Mouse (Mus musculus) CH12.LX (cell line): Measurements from ENCODE around the gene Creg1. TPM values are rescaled to one million over a fixed set of nuclear protein-coding genes. Genes with fewer than 3 reads are reported as not detected.

Experiments used
- DNase-seq: peaks from one replicate; pipeline ENCODE4 v3.0.0-alpha.2; 2013; ENCODE audit errors: extremely low read depth
- H3K27ac ChIP-seq: 2 replicates; pipeline ENCODE4 v1.5.1; 2012; ENCODE audit warnings: low read depth, mild to moderate bottlenecking, control low read depth, moderate library complexity; ENCODE audit not compliant: insufficient read depth
- H3K27me3 ChIP-seq: replicated peaks from 2 replicates; pipeline ENCODE3; 2012; ENCODE audit warnings: inconsistent platforms
- H3K36me3 ChIP-seq, 2 experiments: replicated peaks in 1 of 2; 2 replicates each; pipeline versions ENCODE3 to v1.6.1; 2012; ENCODE audit warnings: inconsistent platforms in 1 of 2, low read length in 1 of 2, mild to moderate bottlenecking in 1 of 2, mixed read lengths in 1 of 2, moderate library complexity in 1 of 2; ENCODE audit not compliant: control insufficient read depth in 1 of 2, insufficient read depth in 1 of 2
- H3K4me1 ChIP-seq, 2 experiments: 2 replicates each; pipeline ENCODE4 v1.6.1; 2012; ENCODE audit warnings: inconsistent platforms in 1 of 2, moderate library complexity in 1 of 2; ENCODE audit not compliant: insufficient read depth in 2 of 2, control insufficient read depth in 1 of 2
- H3K4me2 ChIP-seq: 2 replicates; pipeline ENCODE4 v1.6.1; 2012; ENCODE audit warnings: low read depth, mild to moderate bottlenecking, control low read depth; ENCODE audit not compliant: poor library complexity, insufficient read depth, severe bottlenecking
- H3K4me3 ChIP-seq, 3 experiments: fragments of 150-350 bp in 1 of 3; sonication (generic) in 1 of 3; replicated peaks in 1 of 3; 2 replicates each; pipeline versions ENCODE3 to v1.5.1; 2011 to 2012; ENCODE audit warnings: low read depth in 2 of 3, low read length in 2 of 3, mild to moderate bottlenecking in 2 of 3, moderate library complexity in 2 of 3, control low read depth in 1 of 3, improper control_type of control experiment in 1 of 3, inconsistent platforms in 1 of 3, mixed read lengths in 1 of 3; ENCODE audit not compliant: poor library complexity in 1 of 3
- H3K79me2 ChIP-seq: replicated peaks from 2 replicates; pipeline ENCODE4 v1.6.1; 2012; ENCODE audit warnings: mild to moderate bottlenecking, moderate library complexity; ENCODE audit not compliant: control insufficient read depth, poor library complexity, insufficient read depth, severe bottlenecking; ENCODE audit errors: extremely low read depth
- H3K9ac ChIP-seq: 2 replicates; pipeline ENCODE4 v1.6.1; 2012; ENCODE audit warnings: low read depth, mild to moderate bottlenecking, control low read depth, moderate library complexity; ENCODE audit not compliant: insufficient read depth
- H3K9me3 ChIP-seq: replicated peaks from 2 replicates; pipeline ENCODE3; 2012; ENCODE audit warnings: low read length, inconsistent platforms, mixed read lengths
- CHD2 ChIP-seq: IDR thresholded peaks from 2 replicates; pipeline ENCODE4 v1.6.1; 2011; ENCODE audit warnings: low read length, improper control_type of control experiment
- CTCF ChIP-seq, 2 experiments: IDR thresholded peaks in 1 of 2; conservative IDR thresholded peaks in 1 of 2; 2 replicates each; pipeline ENCODE4 v1.5.1; 2011 to 2012; ENCODE audit warnings: low read depth in 2 of 2, low read length in 2 of 2, improper control_type of control experiment in 1 of 2, inconsistent platforms in 1 of 2, mild to moderate bottlenecking in 1 of 2, moderate library complexity in 1 of 2
- E2F4 ChIP-seq: IDR thresholded peaks from 2 replicates; pipeline ENCODE4 v1.6.1; 2011; ENCODE audit warnings: low read depth, low read length, improper control_type of control experiment; ENCODE audit not compliant: insufficient replicate concordance
- ELF1 ChIP-seq: IDR thresholded peaks from 2 replicates; pipeline ENCODE4 v1.6.1; 2014; ENCODE audit warnings: low read depth, mild to moderate bottlenecking, inconsistent platforms, low read length, improper control_type of control experiment
- EP300 ChIP-seq: IDR thresholded peaks from 2 replicates; pipeline ENCODE4 v1.6.1; 2011; ENCODE audit warnings: low read length, improper control_type of control experiment
- ETS1 ChIP-seq: conservative IDR thresholded peaks from 2 replicates; pipeline ENCODE4 v1.6.1; 2012; ENCODE audit warnings: low read depth, mild to moderate bottlenecking, inconsistent platforms, low read length, improper control_type of control experiment, moderate library complexity
- HCFC1 ChIP-seq: IDR thresholded peaks from 2 replicates; pipeline ENCODE4 v1.6.1; 2012; ENCODE audit warnings: low read depth, mild to moderate bottlenecking, inconsistent platforms, low read length, improper control_type of control experiment
- JUN ChIP-seq: IDR thresholded peaks from 2 replicates; pipeline ENCODE4 v1.6.1; 2011; ENCODE audit warnings: low read depth, mild to moderate bottlenecking, low read length, improper control_type of control experiment, moderate library complexity; ENCODE audit not compliant: insufficient read depth
- KAT2A ChIP-seq: IDR thresholded peaks from 2 replicates; pipeline ENCODE4 v1.6.1; 2012; ENCODE audit warnings: low read length, improper control_type of control experiment, inconsistent platforms; ENCODE audit not compliant: insufficient replicate concordance
- MAFK ChIP-seq: IDR thresholded peaks from 2 replicates; pipeline ENCODE4 v1.6.1; 2011; ENCODE audit warnings: low read length, improper control_type of control experiment; ENCODE audit not compliant: insufficient replicate concordance
- MAX ChIP-seq: IDR thresholded peaks from 2 replicates; pipeline ENCODE4 v1.6.1; 2011; ENCODE audit warnings: low read length, improper control_type of control experiment
- MEF2A ChIP-seq: IDR thresholded peaks from 2 replicates; pipeline ENCODE4 v1.6.1; 2014; ENCODE audit warnings: low read depth, mild to moderate bottlenecking, inconsistent platforms, low read length, improper control_type of control experiment, borderline replicate concordance
- MYC ChIP-seq: IDR thresholded peaks from 2 replicates; pipeline ENCODE4 v1.6.1; 2011; ENCODE audit warnings: low read depth, mild to moderate bottlenecking, improper control_type of control experiment, low read length
- NELFE ChIP-seq: IDR thresholded peaks from 2 replicates; pipeline ENCODE4 v1.6.1; 2011; ENCODE audit warnings: low read depth, low read length, improper control_type of control experiment
- PAX5 ChIP-seq: IDR thresholded peaks from 2 replicates; pipeline ENCODE4 v1.6.1; 2012; ENCODE audit warnings: low read length, inconsistent platforms, mixed read lengths
- POLR2A ChIP-seq: IDR thresholded peaks from 2 replicates; pipeline ENCODE4 v1.6.1; 2011; ENCODE audit warnings: low read depth, mild to moderate bottlenecking, improper control_type of control experiment, low read length
- POLR2AphosphoS2 ChIP-seq: IDR thresholded peaks from 2 replicates; pipeline ENCODE4 v1.6.1; 2011; ENCODE audit warnings: low read depth, low read length, improper control_type of control experiment
- RAD21 ChIP-seq: IDR thresholded peaks from 2 replicates; pipeline ENCODE4 v1.6.1; 2011; ENCODE audit warnings: low read depth, mild to moderate bottlenecking, low read length, improper control_type of control experiment, moderate library complexity
- RCOR1 ChIP-seq: conservative IDR thresholded peaks from 2 replicates; pipeline ENCODE4 v1.6.1; 2012; ENCODE audit warnings: low read depth, mild to moderate bottlenecking, inconsistent platforms, low read length, improper control_type of control experiment
- SIN3A ChIP-seq: IDR thresholded peaks from 2 replicates; pipeline ENCODE4 v1.6.1; 2012; ENCODE audit warnings: low read length, improper control_type of control experiment, inconsistent platforms
- SMC3 ChIP-seq: IDR thresholded peaks from 2 replicates; pipeline ENCODE4 v1.6.1; 2011; ENCODE audit warnings: low read depth, low read length, improper control_type of control experiment
- TBP ChIP-seq: conservative IDR thresholded peaks from 2 replicates; pipeline ENCODE4 v1.6.1; 2011; ENCODE audit warnings: low read depth, low read length, improper control_type of control experiment
- TCF12 ChIP-seq: IDR thresholded peaks from 2 replicates; pipeline ENCODE4 v1.6.1; 2014; ENCODE audit warnings: low read depth, mild to moderate bottlenecking, inconsistent platforms, low read length, improper control_type of control experiment
- UBTF ChIP-seq: IDR thresholded peaks from 2 replicates; pipeline ENCODE4 v1.6.1; 2012; ENCODE audit warnings: low read depth, mild to moderate bottlenecking, inconsistent platforms, low read length, improper control_type of control experiment, moderate library complexity
- USF1 ChIP-seq: IDR thresholded peaks from 2 replicates; pipeline ENCODE4 v1.6.1; 2014; ENCODE audit warnings: low read depth, mild to moderate bottlenecking, inconsistent platforms, low read length, improper control_type of control experiment
- USF2 ChIP-seq: conservative IDR thresholded peaks from 2 replicates; pipeline ENCODE4 v1.6.1; 2011; ENCODE audit warnings: low read depth, low read length, improper control_type of control experiment
- ZC3H11A ChIP-seq: IDR thresholded peaks from 2 replicates; pipeline ENCODE4 v1.6.1; 2012; ENCODE audit warnings: low read depth, mild to moderate bottlenecking, inconsistent platforms, low read length, improper control_type of control experiment
- ZKSCAN1 ChIP-seq: IDR thresholded peaks from 2 replicates; pipeline ENCODE4 v1.6.1; 2012; ENCODE audit warnings: low read depth, inconsistent platforms, low read length, improper control_type of control experiment, borderline replicate concordance
- dilution Hi-C: fragments of 300-500 bp; cut with MboI; formaldehyde crosslinking; loops from 2 replicates; pipeline ENCODE4 v1.14.3; 2020; ENCODE audit warnings: low sequenced_read_pairs; ENCODE audit not compliant: extremely low pct_unique_long_range_greater_than_20kb, extremely low pct_ligation_motif_present
- in situ Hi-C: fragments of 300-500 bp; cut with MboI; formaldehyde crosslinking; loops from 3 replicates; pipeline ENCODE4 v1.14.3; 2019; ENCODE audit warnings: low sequenced_read_pairs, low pct_ligation_motif_present, low pct_unique_long_range_greater_than_20kb, mixed read lengths
- polyA plus RNA-seq: library from polyadenylated mRNA; unstranded; fragments of >175 nt; gene quantifications from 2 replicates; pipeline ENCODE4 v1.2.1, GENCODE M21; 2012; ENCODE audit warnings: low read depth; ENCODE audit not compliant: insufficient read length
- total RNA-seq, 2 experiments: library from RNA; depleted of rRNA; stranded (reverse); fragments of 300-350 nt in 1 of 2; fragments of >200 nt in 1 of 2; gene quantifications; 2 replicates each; pipeline ENCODE4 v1.2.3; 2012 to 2014

Creg1 gene
- total and polyA plus RNA-seq, 3 experiments, result 22.3 to 44.3 (median 38.2) TPM

DNA sequence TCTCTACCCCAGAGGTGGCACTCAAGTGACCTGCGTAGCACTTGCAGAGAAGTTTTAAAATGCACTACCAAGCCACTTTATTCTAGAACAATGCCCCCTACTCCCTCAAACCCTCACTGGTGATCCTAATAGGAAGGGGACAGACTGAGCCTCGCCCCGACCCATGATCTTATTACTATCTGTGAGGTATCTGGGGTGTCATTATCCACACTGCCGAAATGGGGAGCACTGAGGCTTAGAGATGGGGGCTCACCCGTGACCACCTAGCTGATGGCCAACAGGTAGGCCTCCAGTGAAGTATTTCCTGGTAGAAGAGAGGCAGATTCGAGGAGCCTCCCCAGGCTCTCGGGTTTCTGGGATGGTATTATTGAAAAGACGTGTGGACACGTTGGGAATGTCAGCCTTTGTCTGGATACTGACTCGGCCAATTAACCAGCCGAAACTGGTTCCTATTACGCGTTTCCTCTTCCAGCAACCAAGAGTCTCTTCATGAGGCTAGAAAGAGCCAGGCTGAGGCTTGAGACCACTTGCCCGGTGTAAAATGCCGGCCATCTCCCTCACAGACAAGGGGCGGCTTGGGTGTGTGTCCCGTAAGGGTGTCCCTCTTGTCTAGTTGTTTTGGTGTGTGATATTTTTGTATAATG lies 2.2 kb downstream of the Creg1 start:
- no peaks in the 10 kb centered on the region for H3K79me2 ChIP-seq
- TF ChIP-seq TBP (no peak), ETS1 (no peak), CTCF (conservative IDR thresholded peaks at IDR 0.05 in 1 of 2, IDR thresholded peaks at IDR 0.05 in 1 of 2; ENCODE audit: low read depth in 2 of 2, low read length in 2 of 2) (no peak), E2F4 (no peak), TCF12 (no peak), USF2 (no peak), RCOR1 (no peak), EP300 (no peak), HCFC1 (no peak), CHD2 (no peak), ZKSCAN1 (no peak), KAT2A (no peak), ZC3H11A (no peak), JUN (no peak), MYC (no peak), MEF2A (no peak), NELFE (no peak), USF1 (no peak), SMC3 (no peak)
- peaks cover 3 to 37% of the 10 kb centered on the region in 2 experiments for H3K4me1 ChIP-seq
- no peak overlapping the region for H3K27ac ChIP-seq
- H3K9ac ChIP-seq, result no peak overlapping the region
- in situ Hi-C loops (no loop called here), dilution Hi-C loops (no loop called here)
- no peaks in the 10 kb centered on the region for H3K9me3 ChIP-seq
- DNase-seq, result no peak
- no peak overlapping the region for H3K4me2 ChIP-seq
- no peaks in the 10 kb centered on the region for H3K27me3 ChIP-seq
- H3K4me3 ChIP-seq, result no peak overlapping the region
- H3K36me3 ChIP-seq, result peaks cover 2 to 16% of the 10 kb centered on the region in 2 experiments

DNA sequence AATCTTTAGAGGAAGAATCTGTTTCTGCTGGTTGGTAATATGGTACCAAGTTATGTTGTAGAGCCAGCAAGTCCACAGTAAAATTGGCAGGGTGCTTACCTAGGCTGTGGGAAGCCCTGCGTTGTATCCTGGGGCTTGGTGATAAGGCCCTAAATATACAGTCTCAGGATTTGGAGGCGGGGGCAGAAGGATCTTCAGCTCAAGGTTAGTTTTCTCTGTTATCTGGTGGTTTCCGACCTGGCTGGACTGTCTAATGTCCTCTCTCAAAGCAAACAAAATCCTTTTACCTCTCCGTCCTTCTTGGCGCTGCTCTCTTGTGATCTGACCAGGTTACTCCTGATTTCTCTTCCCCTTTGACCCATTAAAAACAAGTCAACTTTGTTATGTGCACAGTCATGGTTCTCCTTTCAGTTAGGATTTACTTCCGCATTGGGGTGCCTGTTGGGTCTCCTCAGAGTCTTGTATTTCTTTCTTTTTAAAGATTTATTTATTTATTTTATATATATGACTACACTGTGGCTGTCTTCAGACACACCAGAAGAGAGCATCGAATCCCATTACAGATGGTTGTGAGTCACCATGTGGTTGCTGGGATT lies 2.8 kb downstream of the Creg1 start:
- Histone ChIP-seq H3K27ac (no peak overlapping the region), H3K9me3 (no peaks in the 10 kb centered on the region), H3K4me3 (no peak overlapping the region), H3K4me2 (no peak overlapping the region), H3K79me2 (no peaks in the 10 kb centered on the region), H3K9ac (no peak overlapping the region), H3K4me1 (peaks cover 3 to 39% of the 10 kb centered on the region in 2 experiments), H3K36me3 (peaks cover 3 to 22% of the 10 kb centered on the region in 2 experiments), H3K27me3 (no peaks in the 10 kb centered on the region)
- DNase-seq, result no peak
- TF ChIP-seq USF1, result no peak
- no peak for TF ChIP-seq MEF2A
- no peak for TF ChIP-seq PAX5
- no peak for TF ChIP-seq POLR2A
- no peak for TF ChIP-seq TCF12
- no peak for TF ChIP-seq UBTF
- no peak for TF ChIP-seq JUN
- no peak for TF ChIP-seq NELFE
- no peak for TF ChIP-seq ELF1
- no peak for TF ChIP-seq POLR2AphosphoS2
- no peak for TF ChIP-seq E2F4
- no peak for TF ChIP-seq RAD21
- no peak for TF ChIP-seq MAFK
- no peak for TF ChIP-seq MAX
- no peak for TF ChIP-seq EP300
- TF ChIP-seq SIN3A, result no peak
- in situ Hi-C loops (no loop called here), dilution Hi-C loops (no loop called here)
